In the genomic region with DNA sequence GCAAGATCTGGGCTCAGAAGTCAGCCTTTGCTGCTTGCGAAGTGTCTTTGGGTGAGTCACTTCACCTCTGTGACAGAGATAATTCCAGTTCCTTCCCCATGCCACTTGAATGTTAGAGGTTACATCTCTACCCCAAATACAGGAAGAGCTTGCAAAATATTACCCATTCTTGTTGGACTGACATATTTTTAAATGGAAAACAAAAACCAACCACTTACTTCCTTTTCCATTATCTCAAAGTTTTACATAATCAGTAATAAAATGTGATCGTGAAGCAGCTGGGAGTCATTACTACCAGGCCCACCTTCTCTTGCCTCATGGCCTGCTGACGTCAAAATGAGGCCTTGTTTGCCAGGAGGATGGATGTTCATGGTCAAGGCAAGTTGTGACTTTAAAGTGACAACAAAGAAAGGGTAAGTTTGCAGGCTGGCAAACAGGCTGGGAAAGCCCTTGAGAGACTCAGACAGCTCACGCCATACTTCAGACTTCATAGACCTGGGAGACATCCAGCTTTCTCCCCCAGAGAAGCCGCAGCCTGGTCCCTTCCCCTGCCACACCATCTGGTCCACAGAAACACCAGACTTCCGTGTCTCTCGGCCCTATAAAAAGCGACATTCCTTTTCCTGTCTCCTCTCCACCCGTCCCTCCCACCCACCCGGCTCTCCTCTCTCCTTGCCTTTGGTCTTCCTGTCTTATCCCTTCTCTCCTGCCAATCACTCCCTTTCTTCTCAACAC, we compare ENCODE assay signal across 7 mouse cellular contexts. TPM values are rescaled to one million over a fixed set of nuclear protein-coding genes. Genes with fewer than 3 reads are reported as not detected.
DNase-seq lines count a peak whose midpoint lies in the region; ATAC-seq lines count a peak whose summit lies in the region.

No protein-coding gene starts in this region.

- H3K4me2 ChIP-seq in hindbrain, embryonic 14.5 days (replicated peaks) = peak overlapping the region; percentile 20; the same call in 1 of the 2 replicates

- H3K27ac ChIP-seq in hindbrain, embryonic 14.5 days = no peak overlapping the region

- peak overlapping the region; percentile 2; the same call in 1 of the 2 replicates for H3K4me3 ChIP-seq in hindbrain, embryonic 14.5 days (replicated peaks; ENCODE audit: low read length)

- H3K9me3 ChIP-seq in hindbrain, embryonic 14.5 days (ENCODE audit: control insufficient read depth, low read length) = no peaks in the 10 kb centered on the region

- intact Hi-C loops in left cerebral cortex, postnatal 25 days (cut with DNase I) = loop anchor here (1.0 to 10.0 kb wide), 5 partner anchors 67 to 952 kb away; a partner anchor contains a TSS

- 46% methylated on average over 10 of the region's 10 CpGs for WGBS in hindbrain, embryonic 14.5 days

- peak; percentile 21; the same call in 1 of the 2 replicates for ATAC-seq in hindbrain, embryonic 14.5 days (ENCODE audit: low FRiP score)
- peak; percentile 25; the same call in 1 of the 2 replicates for ATAC-seq in megakaryocyte-erythroid progenitor cell, adult 5-6 weeks (replicated peaks; ENCODE audit: low FRiP score, low TSS enrichment, poor library complexity, severe bottlenecking)

- H3K9ac ChIP-seq in hindbrain, embryonic 14.5 days = no peak overlapping the region

- H3K27me3 ChIP-seq in hindbrain, embryonic 14.5 days (ENCODE audit: control insufficient read depth, insufficient read depth, low read length) = no peaks in the 10 kb centered on the region

- no peaks in the 10 kb centered on the region for H3K36me3 ChIP-seq in hindbrain, embryonic 14.5 days (replicated peaks; ENCODE audit: control insufficient read depth, insufficient read depth)

- H3K4me1 ChIP-seq in hindbrain, embryonic 14.5 days (replicated peaks; ENCODE audit: control insufficient read depth, insufficient read depth, low read length) = no peaks in the 10 kb centered on the region

- DNase-seq in 416B (ENCODE audit: low read depth) = peak; percentile 82
- DNase-seq in adrenal gland, postnatal 14 days = peak; percentile 64
- DNase-seq in forelimb bud, embryonic 11.5 days (ENCODE audit: low read depth, low spot score) = peak; percentile 5
- DNase-seq in hindbrain, embryonic 14.5 days (ENCODE audit: low spot score) = no peak
- peak; percentile 48 to 91 for DNase-seq in left cerebral cortex, postnatal 25 days (ENCODE audit: low spot score in 2 of 2)
- DNase-seq in Muller cell, postnatal 12 days (ENCODE audit: inconsistent ontology term) = no peak

RNA-seq across cellular contexts. Expression of a gene that starts 27.2 kb away (rescaled TPM):
- 29.9 and 31.1 TPM in 2 replicates for total RNA-seq in adrenal gland, postnatal 14 days (2021)
- polyA plus RNA-seq in hindbrain, embryonic 14.5 days (2014; fragmentation: Nextera tagmentation; extraction: Ambion mirVana) = 9.7 and 9.8 TPM in 2 replicates
- 10 to 100 TPM; 17.8 to 22.1 TPM for total RNA-seq in left cerebral cortex, postnatal 25 days (2021)
- 23.4 and 24.3 TPM in 2 replicates for total RNA-seq in megakaryocyte-erythroid progenitor cell, adult 5-6 weeks (2014; fragmentation: Nextera tagmentation)
- total RNA-seq in megakaryocyte-erythroid progenitor cell, adult 5-6 weeks (2017) = 12.1 and 34.6 TPM in 2 replicates

Comparison
In these comparisons a context has a peak if more than half of its experiments do, and no peak if none do; other contexts are left out.
1. DNase-seq: peak in 416B (single experiment), adrenal gland, postnatal 14 days (single experiment), forelimb bud, embryonic 11.5 days (single experiment) and left cerebral cortex, postnatal 25 days (2 of 2); none in hindbrain, embryonic 14.5 days (single experiment) and Muller cell, postnatal 12 days (single experiment).